Mouse (Mus musculus): ENCODE measurements around the gene Col9a3.

Gene Col9a3

DNA sequence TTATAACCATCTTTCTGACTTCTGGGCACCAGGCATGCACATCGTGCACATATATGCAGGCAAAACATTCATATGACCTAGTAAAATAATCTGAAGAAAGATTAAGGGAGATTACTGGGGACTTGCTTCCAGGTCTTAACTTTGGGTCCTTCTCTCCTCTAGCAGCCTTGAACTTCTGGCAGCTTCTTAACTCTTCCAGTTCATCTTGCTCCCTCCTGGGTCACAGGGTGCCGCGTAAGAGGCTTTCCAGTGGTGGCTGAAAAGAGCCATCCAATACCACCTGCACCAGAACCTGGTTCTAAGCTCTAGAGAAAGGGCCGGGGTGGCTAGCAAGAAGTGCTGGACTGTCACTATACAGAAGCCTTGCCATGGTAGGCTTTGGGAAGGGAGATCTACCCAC is at the start of gene Col9a3:
Gene Col9a3, plus strand, starts transcription at position 301 of the 400 bp plus-strand sequence.
- no peak for DNase-seq (ENCODE audit: low spot score in 2 of 2)

DNA sequence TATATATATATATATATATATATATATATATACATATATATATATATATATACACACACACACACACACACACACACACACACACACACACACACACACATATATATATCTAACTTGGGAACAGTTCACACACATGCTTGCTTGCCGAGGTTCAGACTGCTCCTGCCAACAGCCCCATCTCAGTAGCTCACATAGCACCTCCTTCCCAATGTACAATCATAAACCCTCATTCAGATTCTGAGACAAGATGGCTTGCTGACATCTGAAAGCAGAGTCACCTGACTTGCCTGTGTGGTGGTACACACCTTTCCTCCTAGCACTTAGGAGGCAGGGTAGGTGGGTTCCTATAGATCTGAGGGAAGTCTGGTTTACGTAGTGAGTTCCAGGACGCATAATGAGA is 45.2 kb upstream of the Col9a3 start:
- no peak for DNase-seq (ENCODE audit: low spot score in 2 of 2)

DNA sequence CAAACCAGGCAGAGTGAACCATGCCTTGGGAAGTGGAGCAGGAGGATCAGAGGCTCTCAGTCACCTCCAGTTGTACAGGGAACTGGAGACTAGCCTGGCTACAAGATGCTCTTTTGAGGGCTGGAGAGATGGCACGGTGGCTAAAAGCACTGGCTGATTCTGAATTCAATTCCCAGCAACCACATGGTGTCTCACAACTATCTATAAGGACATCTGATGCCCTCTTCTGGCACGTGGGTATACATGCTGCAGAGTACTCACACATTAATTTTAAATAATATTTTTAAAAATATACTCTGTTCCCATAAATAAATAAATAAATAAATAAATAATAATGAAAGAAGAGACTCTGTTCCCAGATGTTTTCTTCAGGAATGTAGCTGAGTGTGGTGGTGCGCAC is 42.4 kb upstream of the Col9a3 start:
- no peak for DNase-seq (ENCODE audit: low spot score in 2 of 2)

DNA sequence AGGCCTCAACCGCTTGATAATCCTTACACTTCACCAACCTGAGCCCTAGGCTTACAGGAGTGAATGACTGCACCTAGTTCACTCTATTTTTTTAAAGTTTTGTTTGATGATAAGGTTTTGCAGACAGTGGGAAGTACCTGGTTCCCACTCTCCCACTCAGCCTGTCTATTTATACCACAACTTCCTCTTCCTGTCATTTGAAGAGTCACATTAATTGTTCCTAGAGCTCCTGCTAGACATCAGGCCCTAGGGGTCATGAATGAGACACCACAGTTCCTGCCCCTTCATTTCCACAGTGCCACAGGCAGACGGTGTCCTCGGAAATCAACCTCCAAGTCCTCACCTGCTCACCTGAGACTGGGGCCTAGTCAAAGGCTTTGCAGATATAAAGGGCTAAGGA is 41.1 kb upstream of the Col9a3 start:
- no peak for DNase-seq (ENCODE audit: low spot score in 2 of 2)

DNA sequence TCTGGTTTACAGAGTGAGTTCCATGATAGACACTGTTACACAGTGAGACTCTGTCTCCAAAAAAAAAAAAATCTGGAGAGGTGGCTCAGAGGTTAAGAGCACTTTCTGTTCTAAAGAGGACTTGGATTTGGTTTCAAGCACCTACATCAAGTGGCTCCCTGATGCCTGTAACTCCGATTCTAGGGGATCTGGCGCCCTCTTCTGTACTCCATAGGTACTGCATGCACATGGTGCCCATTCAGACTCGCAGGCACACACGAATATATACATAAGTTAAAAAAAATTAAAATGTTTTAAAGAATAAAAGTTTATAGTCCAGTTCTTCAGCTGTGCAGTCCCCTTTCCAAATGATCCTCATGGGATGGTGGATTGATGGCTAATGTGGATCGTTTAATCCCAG is 37.3 kb upstream of the Col9a3 start:
- no peak for DNase-seq (ENCODE audit: low spot score in 2 of 2)

DNA sequence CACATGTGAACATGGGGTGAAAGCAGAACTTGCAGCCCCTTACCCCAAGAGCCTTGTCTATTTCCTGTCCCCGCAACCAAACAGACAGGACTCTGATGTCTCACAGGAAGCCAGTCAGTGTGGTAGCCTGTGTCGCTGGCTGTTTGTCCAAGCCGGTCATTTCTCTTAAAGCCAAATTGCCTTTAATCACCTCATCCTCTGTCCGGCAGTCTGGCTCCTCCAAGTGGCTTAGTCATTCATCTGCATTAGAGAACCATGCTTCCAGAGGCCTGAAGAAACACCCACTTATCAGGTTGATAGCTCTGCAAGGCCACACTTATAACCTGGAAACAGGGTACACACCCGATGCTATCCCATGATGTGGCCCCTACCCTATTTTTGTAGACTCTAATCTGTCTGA is 35.4 kb upstream of the Col9a3 start:
- no peak for DNase-seq (ENCODE audit: low spot score in 2 of 2)

DNA sequence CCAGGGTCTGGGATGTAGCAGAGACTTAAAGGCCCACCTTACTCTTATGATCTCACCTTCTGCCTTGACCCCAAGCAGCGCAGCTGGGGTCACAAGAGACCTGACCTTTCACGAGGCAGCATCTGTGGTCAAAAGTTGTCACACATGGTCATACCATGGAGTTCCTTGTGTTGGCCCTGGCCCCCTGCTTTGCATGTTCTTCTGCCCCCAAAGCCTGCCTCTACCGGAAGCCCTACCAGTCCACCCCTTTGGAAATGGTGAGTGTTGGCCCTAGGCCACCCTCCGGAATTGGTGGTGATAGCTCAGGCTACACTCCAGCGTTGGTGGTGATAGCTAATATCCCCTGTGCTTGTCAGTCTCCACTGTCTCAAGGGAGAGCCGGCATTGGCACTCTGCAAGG is 34.3 kb upstream of the Col9a3 start:
- DNase-seq (ENCODE audit: low spot score in 2 of 2): no peak

DNA sequence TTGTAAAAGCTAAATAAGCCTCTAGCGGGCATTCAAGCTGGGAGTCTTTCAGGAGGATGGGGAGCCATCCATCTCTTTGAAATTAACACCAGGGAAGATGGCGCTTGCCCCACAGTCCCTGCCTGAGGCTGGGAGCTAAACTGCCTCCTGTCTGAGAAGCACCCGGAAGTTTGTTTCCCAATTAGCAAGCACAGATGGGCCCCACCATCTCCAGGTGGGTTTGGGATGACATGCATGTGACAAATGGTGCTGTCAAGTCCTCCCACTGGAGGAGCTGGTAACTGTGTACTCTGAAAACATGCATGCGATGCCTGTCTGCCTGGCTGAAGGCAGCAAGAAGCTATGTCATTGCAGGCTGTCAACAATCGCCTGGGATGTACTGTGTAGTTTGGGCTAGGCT is 33.7 kb upstream of the Col9a3 start:
- DNase-seq (ENCODE audit: low spot score in 2 of 2): no peak

DNA sequence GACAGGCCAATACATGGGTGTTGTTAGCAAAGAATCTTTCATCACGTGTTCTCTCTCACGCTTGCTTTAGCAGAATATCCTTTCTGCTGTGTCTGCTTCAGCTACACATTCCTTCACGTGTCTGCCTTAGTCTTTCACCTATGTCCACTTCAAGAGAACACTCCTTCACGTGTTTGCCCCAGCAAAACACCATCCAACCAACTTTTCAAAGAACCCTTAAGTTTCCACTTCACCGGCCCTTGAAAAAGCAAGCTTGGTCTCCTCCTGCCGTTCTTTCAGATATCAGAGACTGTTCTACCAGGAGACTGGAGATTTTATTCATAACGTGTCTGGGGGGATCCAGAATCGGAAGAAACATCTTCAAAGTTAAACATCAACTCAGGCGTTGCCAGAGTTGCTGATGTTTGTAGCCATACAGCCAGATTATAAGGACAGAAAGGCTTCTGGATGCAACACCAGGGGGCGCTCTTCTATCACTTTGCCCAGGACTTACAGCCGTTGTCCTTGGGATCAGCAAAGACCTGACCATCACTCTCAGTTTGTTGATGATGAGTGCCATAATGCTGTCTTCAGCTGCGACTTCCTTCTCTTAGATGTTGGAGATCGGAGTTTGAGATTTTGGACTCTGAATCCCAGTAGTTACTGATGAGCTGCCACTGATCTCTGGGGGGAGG is 31.2 kb upstream of the Col9a3 start:
- peak in 1 of 2 experiments; percentile 52 for DNase-seq (ENCODE audit: low spot score in 2 of 2)

DNA sequence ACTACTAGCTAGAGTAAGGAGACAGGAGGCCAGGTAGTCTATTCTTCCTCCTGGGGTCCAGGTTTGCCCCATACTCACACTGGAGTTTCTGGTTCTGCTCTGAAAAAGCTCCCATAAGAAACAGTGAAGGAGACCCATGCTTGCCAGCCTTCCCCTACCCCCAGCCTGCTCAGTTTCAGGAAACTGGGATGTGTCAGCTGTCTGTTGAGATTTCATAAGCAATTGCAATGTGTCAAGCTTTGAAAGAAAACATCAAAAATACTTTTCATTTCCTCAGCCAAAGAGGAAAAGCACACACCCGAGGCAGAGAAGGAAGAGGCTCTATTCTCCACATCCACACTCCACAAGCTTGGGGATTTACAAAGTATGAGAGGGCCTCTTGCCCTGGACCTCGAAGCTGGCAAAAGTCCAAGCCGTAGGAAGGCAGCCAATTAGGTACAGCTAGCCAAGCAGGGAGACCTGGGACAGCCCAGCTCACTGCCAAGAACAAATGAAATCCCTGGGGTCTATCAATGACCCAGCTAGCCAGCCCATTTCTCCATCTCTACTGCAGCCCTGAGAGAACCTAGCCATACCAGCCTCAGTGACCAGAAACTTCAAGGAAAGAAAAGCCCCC is 28.5 kb upstream of the Col9a3 start:
- DNase-seq (ENCODE audit: low spot score in 2 of 2): no peak

DNA sequence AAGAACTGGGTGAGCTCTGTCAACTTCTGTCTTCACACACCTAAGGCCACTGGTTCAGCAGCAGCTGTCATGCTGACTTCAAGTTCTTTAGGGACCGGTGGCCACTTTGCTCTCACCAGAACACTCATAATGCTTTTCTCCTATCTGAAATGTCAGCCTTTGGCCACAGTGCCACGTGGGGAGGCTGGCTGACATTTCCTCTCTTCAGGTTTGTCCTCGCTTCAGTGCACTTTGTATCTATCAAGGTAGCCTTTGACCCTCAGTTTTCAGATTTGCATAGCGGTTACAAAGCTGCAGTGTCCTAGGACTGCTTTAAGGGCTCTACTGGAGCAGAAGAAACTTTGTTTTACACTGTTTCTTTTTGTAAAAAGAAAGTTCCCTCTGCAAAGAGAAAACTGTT is 21.1 kb upstream of the Col9a3 start:
- DNase-seq (ENCODE audit: low spot score in 2 of 2): no peak

DNA sequence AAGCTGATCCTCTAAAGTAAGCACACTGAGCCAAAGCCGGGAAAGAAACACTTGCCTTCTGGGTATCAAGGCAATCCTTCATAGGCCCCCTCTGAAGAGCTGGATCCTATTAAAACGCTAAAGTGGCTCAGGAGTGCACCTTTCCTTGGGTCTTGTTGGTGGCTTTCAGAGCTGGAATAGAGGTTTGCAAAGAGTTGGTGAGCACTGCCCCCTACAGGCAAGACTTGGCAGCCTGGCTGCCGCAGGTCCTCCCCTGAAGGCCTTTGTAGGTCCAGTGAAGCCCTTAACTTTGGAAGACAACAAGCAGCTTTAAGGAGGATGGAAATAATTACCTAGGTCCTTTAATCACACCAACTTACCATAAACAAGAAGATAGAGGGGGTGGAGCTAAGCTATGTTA is 18.9 kb upstream of the Col9a3 start:
- peak in 1 of 2 experiments; percentile 67 for DNase-seq (ENCODE audit: low spot score in 2 of 2)

DNA sequence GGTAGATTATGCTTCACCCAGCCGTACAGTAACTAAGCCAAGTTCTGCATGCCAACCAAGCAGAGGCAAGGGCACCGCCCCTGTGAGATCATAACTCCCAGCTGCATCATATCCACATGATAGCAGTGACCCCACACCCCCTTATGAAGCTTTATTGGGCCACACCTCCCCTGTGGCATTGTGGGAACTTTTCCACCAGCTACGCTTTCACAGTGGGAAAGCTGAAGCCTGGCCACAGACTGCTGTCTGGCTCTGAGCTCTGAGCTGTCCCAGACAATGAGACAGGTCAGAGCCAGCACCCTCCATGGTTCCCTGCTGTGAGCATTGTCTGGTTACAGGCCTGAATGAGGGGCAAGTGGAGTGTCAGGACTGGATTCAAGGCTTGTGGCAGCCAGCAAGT is 16.6 kb upstream of the Col9a3 start, which contains the start of gene Mrgbp:
Gene Mrgbp, plus strand, starts transcription at position 303 of the 400 bp plus-strand sequence.
- no peak for DNase-seq (ENCODE audit: low spot score in 2 of 2)

DNA sequence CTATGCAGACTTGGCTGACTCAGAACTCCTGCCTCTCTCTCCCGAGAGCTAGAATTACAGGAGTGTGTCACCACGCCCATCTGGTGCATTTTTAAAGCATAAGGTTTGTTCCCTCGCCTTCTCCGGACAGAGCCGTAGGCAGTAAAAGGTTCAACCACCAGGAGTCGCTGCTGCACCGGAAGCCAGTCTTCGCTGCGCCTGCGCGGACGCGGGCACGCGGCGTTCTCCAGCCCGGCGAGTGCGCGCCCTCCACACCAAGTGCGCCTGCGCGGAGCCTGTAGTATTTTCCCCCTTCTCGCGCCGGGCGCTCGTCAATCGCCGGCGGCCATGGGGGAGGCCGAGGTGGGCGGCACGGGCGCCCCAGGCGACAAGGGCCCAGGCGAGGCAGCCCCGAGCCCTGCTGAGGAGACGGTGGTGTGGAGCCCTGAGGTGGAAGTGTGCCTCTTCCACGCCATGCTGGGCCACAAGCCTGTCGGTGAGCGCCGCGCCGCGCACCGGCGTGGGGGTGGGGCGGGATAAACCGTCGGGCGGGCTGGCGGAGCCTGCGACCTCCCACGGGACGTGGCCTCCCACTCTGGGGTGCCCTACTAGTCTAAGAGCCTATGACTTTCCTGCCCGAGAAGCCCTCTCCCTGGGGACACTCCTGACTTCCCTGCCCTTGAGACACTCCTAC is 15.0 kb upstream of the Col9a3 start:
- DNase-seq (ENCODE audit: low spot score in 2 of 2): peak; percentile 92 to 99

DNA sequence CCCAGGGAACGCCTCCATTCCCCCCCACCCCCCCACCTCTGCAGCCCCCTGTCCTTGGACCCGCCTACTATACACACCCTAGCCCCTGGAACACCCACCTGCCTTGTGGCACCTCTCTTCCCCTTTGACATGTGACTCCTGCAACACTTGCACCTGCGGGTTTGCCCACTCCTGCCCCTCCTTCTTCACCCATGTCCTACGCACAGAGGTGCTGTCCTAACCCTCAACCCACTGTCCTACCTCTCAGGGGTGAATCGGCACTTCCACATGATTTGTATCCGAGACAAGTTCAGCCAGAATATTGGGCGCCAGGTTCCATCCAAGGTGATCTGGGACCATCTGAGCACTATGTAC is 14.5 kb upstream of the Col9a3 start:
- DNase-seq (ENCODE audit: low spot score in 2 of 2): peak in 1 of 2 experiments; percentile 51

DNA sequence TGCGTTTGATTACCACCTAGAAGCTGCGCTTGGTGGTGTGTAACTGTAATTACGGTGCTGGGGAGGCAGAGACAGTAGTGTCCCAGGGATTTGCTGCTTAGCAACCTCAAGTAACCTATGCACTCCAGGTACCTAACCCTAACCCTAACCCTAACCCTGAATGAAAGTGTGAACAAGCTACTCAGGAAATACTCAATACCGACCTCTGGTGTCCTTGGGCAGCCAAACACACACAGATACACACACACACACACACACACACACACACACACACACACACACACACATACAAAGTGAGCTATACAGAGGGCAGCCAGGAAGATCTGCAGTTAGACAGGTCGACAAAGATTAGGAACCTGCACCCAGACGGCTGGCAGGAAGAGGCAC is 8.9 kb upstream of the Col9a3 start:
- no peak for DNase-seq (ENCODE audit: low spot score in 2 of 2)

DNA sequence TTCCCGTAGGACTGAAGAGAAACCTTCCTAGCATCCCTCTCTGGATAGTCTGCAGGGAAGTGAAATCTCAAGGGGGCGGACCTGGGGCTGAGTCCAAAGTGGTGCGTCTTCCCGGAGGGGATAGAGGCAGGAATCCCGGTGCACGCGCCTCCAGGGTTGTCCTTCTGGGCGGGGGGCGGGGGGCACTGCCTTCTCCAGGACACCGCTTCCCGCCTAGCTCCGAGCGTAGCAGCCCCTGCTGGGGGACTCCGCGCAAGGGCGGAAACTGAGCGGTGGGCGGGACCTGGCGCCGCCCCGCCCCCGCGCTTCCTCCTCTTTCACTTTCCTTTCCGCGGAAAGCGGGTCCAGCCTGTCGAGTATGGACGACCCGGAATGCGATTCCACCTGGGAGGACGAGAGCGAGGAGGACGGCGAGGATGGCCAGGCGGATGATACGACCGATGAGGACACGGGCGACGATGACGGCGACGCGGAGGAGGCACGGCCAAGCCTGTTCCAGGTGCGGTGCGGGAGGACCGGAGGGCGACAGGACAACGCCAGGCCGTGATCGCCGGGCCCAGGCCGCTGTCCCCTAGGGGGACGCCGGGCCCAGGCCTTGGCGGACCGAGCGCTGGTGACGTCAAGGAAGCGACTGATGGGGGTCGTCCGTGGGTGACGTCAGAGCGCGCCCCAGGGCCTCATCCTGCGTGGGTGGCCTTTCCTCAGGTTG is 8.3 kb upstream of the Col9a3 start, which contains the start of gene Ogfr:
Gene Ogfr, plus strand, starts transcription at position 123 of the 709 bp plus-strand sequence.
- DNase-seq (ENCODE audit: low spot score in 2 of 2): peak; percentile 79 to 86

DNA sequence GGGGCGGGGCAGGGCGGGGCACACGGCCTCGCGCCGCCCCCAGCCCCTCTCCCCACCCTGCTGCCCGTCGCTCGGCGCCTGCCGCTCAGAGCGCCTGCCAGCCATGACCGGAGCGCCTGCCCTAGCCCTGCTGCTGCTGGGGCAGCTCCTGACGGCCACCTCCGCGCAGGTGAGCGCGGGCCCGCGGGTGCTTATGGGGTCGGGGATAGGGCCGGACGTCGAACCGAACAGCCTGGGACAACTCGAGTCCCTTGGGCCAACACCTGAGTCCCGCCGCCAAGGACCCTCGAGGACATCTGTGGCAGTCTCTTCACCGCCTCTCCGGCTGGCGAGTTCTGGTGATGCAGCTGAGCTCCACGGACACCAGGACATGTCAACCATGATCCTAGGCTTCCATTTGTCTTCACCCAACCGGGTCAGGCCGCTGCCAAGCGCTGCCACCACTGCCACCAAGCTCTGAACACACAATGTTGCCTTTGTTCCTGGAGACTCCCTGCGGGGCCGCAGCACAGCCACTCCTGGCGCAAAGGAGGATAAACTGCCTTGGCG is 641 bp downstream of the Col9a3 start:
- no peak for DNase-seq (ENCODE audit: low spot score in 2 of 2)

DNA sequence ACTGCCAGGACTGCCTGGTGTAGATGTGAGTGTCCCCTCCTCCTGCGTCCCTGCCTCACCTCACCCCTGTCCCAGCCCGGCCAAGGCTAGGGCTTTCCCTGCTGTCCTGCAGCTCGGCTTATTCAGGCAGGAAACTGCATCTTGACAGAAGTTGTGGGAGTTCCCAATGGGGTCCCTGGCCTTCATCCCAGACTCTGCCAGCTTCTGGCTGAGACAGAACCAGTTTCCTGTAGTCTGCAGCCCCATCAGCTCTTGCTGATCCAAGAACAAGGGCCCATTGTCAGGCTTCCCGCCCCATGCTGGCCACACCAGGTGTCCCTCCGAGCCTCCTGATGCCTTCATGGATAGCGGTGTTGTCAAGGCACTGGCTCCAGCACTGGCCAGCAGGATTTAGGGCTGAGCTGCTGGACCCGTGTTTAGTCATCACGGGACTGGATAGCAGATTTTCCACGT is 3.0 kb downstream of the Col9a3 start:
- DNase-seq (ENCODE audit: low spot score in 2 of 2): no peak

DNA sequence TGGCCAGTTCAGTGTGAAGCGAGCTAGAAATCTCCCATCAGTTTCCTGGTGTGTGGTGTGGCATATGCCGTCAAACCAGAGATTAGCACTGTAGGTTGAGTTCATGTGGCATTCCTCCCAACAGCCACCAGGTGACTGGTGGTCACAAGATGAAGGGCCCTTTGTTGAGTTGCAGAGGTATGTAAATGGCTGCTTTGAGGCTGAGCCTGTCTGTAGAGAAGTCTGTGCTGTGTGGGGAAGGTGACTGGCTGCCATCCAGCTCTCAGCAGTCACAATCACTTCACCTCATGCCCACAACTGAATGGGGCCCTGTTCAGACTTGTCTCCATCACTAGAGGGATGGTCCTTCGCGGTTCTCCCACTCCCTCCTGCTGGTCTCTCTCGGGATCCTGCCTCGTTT is 7.2 kb downstream of the Col9a3 start:
- DNase-seq (ENCODE audit: low spot score in 2 of 2): no peak

DNA sequence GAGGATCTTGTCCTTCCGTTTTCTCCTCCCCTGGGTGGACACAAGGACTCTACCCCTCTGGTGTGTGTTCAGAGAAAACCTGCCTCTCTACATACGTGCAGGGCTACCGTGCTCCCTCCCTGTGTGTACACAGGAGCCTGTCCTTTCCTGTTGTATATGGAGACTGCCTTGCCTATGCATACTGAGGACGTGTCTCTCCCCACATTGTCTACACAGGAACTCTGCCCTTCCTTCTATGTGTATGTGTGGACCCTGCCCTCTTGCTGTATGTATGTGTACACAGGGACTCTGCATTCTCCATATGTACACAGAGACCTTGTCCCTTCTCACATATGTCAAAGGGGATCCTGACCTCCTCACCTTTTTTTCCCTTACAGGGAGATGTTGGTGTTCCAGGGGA is 12.7 kb downstream of the Col9a3 start:
- no peak for DNase-seq (ENCODE audit: low spot score in 2 of 2)

DNA sequence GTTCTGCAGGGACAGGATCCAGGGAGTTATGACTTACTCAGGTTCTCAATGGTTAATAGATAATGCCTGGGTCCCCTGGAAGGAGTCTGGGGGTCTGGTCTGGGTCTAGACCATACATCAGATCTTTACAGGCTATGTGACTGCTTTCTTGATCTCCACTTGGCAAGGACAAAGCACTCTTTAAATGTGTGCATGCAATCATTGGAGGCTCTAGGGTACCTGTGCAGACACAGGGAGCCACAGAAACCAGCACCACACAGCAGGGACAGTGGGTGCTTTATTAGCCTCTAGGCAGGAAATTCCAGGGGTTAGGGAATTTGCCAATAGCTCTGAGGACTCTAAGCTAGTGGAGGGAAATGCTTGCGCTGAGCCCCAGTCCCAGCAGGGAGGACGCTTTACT is 14.3 kb downstream of the Col9a3 start:
- no peak for DNase-seq (ENCODE audit: low spot score in 2 of 2)

Data from thymus, postnatal 10 days (tissue).